Mouse (Mus musculus) neural tube, embryonic 13.5 days (tissue): Measurements from ENCODE around the gene Mpig6b. TPM values are rescaled to one million over a fixed set of nuclear protein-coding genes. Genes with fewer than 3 reads are reported as not detected.

ENCODE experiments used
- ATAC-seq: fragments of 200-750 bp; cut with Nextera tagmentation; 2 replicates; pipeline ENCODE4 v1.8.0; 2017; ENCODE audit warnings: low read depth, mild to moderate bottlenecking, moderate TSS enrichment, moderate library complexity
- H3K27ac ChIP-seq: fragments of 300-500 bp; sonication (generic); replicated peaks from 2 replicates; pipeline ENCODE4 v1.5.1; 2015; ENCODE audit warnings: moderate library complexity, mild to moderate bottlenecking, inconsistent platforms
- H3K27me3 ChIP-seq: fragments of 300-500 bp; sonication (generic); 2 replicates; pipeline ENCODE4 v1.6.1; 2015; ENCODE audit warnings: mild to moderate bottlenecking, inconsistent platforms
- H3K36me3 ChIP-seq: fragments of 300-500 bp; sonication (generic); 2 replicates; pipeline ENCODE4 v1.6.1; 2015; ENCODE audit warnings: mild to moderate bottlenecking, inconsistent platforms
- H3K4me1 ChIP-seq: fragments of 300-500 bp; sonication (generic); replicated peaks from 2 replicates; pipeline ENCODE4 v1.6.1; 2015; ENCODE audit warnings: inconsistent platforms
- H3K4me2 ChIP-seq: fragments of 300-500 bp; sonication (generic); 2 replicates; pipeline ENCODE4 v1.6.1; 2015; ENCODE audit warnings: inconsistent platforms, mild to moderate bottlenecking, moderate library complexity
- H3K4me3 ChIP-seq: fragments of 300-500 bp; sonication (generic); 2 replicates; pipeline ENCODE4 v1.5.1; 2015; ENCODE audit warnings: mild to moderate bottlenecking, inconsistent platforms
- H3K9ac ChIP-seq: fragments of 300-500 bp; sonication (generic); 2 replicates; pipeline ENCODE4 v1.6.1; 2015; ENCODE audit warnings: moderate library complexity, mild to moderate bottlenecking, inconsistent platforms
- H3K9me3 ChIP-seq: fragments of 300-500 bp; sonication (generic); 2 replicates; pipeline ENCODE4 v1.6.1; 2016; ENCODE audit warnings: inconsistent platforms
- WGBS: fragments of 180-500 bp; shearing (Covaris S2); methylation state at CpG from one replicate; pipeline ENCODE4 v1.1.7; 2015; 5-methylcytosine and 5-hydroxymethylcytosine counted together
- polyA plus RNA-seq: library from polyadenylated mRNA; unstranded; fragments of >200 nt; fragmentation: Nextera tagmentation; extraction: Ambion mirVana; gene quantifications from 2 replicates; pipeline ENCODE4 v1.2.1, GENCODE M21; 2015

Gene Mpig6b
- polyA plus RNA-seq, 1 experiment from 2014 or later: 0.38 TPM

DNA sequence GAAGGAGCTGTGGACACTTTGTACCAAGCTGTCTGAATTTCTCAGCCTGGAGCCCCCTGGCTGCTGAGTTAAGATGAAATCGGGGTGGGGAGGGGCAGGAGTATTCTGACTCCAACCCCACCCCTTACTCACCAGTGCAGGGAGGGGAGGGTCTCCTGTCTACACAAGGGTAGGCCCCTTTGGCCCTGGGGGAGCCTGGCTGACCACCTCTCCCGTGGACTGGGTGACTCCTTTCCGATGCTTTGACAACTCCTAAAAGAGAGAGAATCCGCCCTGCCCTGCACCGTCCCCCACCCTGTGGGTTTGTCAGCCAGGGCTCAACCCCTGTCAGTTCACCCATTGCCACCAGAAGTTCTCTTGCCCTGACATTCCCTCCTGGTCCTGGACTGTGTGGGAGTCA lies 39.8 kb downstream of the Mpig6b start:
- Histone ChIP-seq H3K27me3 (no peaks in the 10 kb centered on the region), H3K4me3 (no peak overlapping the region), H3K9ac (no peak overlapping the region), H3K9me3 (no peaks in the 10 kb centered on the region), H3K36me3 (no peaks in the 10 kb centered on the region), H3K4me1 (peaks cover 40% of the 10 kb centered on the region), H3K4me2 (no peak overlapping the region), H3K27ac (no peak overlapping the region)
- WGBS: 81% methylated on average over 5 of the region's 5 CpGs
- no peak for ATAC-seq

DNA sequence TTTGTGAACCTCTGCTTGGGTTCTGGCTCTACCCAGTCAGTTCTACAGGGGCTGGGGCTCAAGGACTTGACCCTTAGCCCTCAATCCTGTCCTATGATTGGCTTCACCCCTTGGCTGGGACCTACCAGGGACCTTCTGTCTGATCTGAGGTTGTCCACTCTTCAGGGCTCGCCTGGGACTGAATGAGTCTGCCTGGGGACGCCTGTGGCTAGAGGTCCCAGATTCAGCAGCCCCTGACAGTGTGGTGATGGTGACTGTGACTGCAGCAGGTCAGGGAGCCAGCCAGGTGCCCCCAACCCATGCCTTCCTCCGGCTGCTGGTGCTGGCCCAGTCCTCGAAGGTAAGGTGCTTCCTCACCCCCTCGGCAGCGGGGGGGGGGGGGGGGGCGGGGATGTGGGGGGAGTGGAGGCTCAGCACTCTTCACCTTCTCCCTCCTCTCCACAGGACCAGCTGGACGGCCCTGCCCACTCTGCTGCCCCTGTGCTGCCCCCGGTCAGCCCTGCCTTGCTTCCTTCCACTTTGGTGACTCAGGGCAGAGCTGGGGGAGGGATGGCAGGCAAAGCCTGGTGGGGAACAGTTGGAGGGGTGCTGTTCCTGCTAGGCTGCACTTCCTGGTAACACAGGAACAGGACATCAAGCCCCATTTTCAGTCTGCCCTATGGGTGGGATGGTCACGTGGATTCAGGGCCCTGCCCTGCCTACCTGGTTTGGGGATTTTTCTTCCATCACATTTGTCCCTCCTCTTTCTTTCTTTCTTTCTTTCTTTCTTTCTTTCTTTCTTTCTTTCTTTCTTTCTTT lies 41.1 kb downstream of the Mpig6b start:
- H3K27me3 ChIP-seq: no peaks in the 10 kb centered on the region
- H3K4me3 ChIP-seq: no peak overlapping the region
- peaks cover 43% of the 10 kb centered on the region for H3K4me1 ChIP-seq
- WGBS: 63% methylated on average over 7 of the region's 10 CpGs
- H3K27ac ChIP-seq: no peak overlapping the region
- no peak overlapping the region for H3K4me2 ChIP-seq
- H3K9me3 ChIP-seq: no peaks in the 10 kb centered on the region
- H3K36me3 ChIP-seq: no peaks in the 10 kb centered on the region
- no peak for ATAC-seq
- H3K9ac ChIP-seq: 0 out of 2 replicates have a peak overlapping the region, but pooled peaks have one; percentile 5

DNA sequence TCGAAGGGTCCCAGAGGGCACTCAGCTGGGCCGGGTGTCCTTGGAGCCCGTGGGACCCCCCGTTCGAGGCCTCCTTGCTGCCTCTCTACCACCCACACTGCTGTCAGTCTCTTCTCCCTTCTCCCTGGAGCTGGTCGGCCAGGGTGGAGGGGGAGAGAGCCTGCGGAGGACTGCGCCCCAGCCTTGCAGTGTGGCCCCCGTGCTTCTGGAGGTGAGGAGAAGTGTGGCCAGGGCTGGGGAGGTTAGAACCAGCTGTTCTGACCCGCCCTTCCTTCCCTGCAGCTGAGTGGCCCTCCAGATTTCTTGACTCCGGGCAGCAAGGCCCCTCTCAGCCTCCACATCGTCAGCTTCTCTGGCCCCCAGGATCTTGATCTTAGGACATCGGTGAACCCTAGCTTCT lies 41.7 kb downstream of the Mpig6b start:
- Histone ChIP-seq H3K9ac (0 out of 2 replicates have a peak overlapping the region, but pooled peaks have one; percentile 5), H3K4me2 (no peak overlapping the region), H3K27ac (no peak overlapping the region), H3K9me3 (no peaks in the 10 kb centered on the region), H3K27me3 (no peaks in the 10 kb centered on the region), H3K36me3 (no peaks in the 10 kb centered on the region), H3K4me1 (peaks cover 38% of the 10 kb centered on the region), H3K4me3 (no peak overlapping the region)
- ATAC-seq: no peak
- 85% methylated on average over 13 of the region's 13 CpGs for WGBS

DNA sequence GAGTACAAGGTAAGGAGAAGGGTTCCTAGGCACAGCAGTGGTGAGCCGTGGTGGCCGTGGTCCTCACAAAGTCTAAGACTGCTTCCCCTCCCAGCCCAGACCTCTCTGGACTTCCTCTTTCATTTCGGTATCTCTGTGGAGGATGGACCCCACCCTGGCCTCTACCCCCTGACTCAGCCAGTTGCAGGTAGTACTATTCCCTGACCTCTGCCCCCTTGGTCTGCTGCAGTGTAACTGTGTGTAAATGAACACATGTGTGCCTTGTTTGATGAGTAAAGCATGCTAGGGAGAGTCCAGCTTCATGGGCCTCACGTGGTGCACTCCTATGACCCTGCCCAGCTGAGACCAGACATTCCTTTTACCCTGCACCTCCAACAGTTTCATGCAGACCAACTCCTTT lies 42.2 kb downstream of the Mpig6b start:
- Histone ChIP-seq H3K4me1 (peaks cover 35% of the 10 kb centered on the region), H3K4me3 (no peak overlapping the region), H3K9me3 (no peaks in the 10 kb centered on the region), H3K4me2 (no peak overlapping the region), H3K9ac (no peak overlapping the region), H3K27ac (no peak overlapping the region), H3K36me3 (no peaks in the 10 kb centered on the region), H3K27me3 (no peaks in the 10 kb centered on the region)
- 75% methylated on average over 4 of the region's 4 CpGs for WGBS
- no peak for ATAC-seq

DNA sequence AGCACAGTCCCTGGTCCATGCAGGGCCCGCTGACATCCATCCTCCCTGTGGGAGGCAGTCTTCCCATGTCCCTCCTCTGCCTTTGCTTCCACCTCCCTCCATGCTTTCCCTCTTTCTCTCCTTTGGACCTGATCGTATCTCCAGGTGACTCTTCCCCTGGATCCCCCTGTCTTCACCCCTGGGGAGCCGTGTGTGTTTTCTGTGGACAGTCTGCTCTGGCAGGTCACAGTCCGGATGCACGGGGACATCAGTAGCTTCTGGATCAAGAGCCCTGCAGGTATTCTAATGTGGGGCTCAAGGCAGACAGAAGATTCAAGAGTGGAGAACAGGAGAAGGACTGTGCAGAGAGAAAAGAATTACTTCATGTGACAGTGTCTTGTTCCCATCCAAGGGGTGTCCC lies 42.8 kb downstream of the Mpig6b start:
- H3K4me2 ChIP-seq: no peak overlapping the region

DNA sequence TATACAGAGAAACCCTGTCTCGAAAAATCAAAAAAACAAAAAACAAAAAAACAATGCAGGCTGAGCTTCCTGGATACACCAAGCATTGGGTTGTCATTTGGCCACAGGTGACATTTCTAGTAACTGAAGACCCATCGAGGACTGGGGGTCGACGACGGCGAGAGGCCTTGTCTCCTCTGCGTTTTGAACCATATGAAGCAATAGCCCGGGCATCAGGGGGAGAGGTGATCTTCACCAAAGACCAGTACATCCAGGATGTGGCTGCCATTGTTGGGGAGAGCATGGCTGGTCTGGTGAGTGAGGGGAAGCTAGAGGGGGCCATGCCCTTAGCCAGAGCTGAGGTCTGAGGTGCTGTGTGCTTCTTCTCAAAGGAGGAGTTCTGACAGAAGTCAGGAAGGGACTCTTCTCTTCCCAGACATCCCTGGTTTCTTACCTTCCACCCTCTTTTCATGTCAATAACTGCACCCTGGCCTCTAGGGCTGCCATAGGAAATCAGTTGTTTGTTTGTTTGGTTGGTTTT lies 43.4 kb downstream of the Mpig6b start:
- H3K27ac ChIP-seq: no peak overlapping the region
- H3K4me2 ChIP-seq: no peak overlapping the region
- H3K27me3 ChIP-seq: no peaks in the 10 kb centered on the region
- ATAC-seq: no peak
- WGBS: 95% methylated on average over 8 of the region's 8 CpGs
- H3K4me3 ChIP-seq: no peak overlapping the region
- H3K9ac ChIP-seq: no peak overlapping the region
- peaks cover 26% of the 10 kb centered on the region for H3K4me1 ChIP-seq
- H3K36me3 ChIP-seq: 0 out of 2 replicates have a peak, but pooled peaks cover 4% of the 10 kb centered on the region
- no peaks in the 10 kb centered on the region for H3K9me3 ChIP-seq

More for the DNA sequence above, 42.8 kb downstream of the Mpig6b start:
- no peaks in the 10 kb centered on the region for H3K9me3 ChIP-seq
- peaks cover 31% of the 10 kb centered on the region for H3K4me1 ChIP-seq
- H3K27ac ChIP-seq: no peak overlapping the region
- no peak overlapping the region for H3K9ac ChIP-seq
- WGBS: 88% methylated on average over 5 of the region's 5 CpGs
- no peaks in the 10 kb centered on the region for H3K27me3 ChIP-seq
- ATAC-seq: no peak
- H3K4me3 ChIP-seq: no peak overlapping the region
- H3K36me3 ChIP-seq: no peaks in the 10 kb centered on the region

DNA sequence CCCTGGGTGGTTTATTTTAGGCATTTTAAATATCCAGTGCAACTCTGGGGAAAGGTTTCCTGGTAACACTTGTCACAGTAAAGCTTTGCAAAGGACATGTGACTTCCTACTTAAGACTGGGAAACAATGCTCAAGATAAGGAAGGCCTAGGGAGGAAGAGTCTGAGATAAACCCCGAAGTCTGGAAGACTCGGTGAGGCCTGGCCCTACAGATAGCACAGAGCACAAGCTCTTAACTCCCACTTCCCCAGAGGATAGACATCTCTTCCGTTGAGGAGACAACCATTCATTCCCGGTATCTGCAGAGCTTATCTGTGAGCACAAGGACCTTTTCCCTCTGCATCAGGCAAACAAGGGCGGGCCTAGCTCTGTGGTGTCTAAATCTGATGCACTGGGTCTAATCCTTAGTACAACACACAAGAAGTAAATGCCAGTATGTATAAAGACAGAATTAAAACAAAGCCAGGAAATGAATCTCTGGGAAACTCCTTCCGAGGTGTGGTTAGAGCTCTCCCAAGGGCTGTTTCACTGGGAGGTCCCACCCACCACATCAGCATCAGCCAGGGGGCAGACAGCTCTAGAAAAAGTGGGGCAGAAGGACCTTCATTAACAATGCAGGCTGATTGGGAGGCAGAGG lies 44.0 kb downstream of the Mpig6b start:
- ATAC-seq: no peak
- WGBS: 67% methylated on average over 6 of the region's 6 CpGs
- Histone ChIP-seq H3K9ac (no peak overlapping the region; the same call in 1 of the 2 replicates), H3K9me3 (no peaks in the 10 kb centered on the region), H3K36me3 (0 out of 2 replicates have a peak, but pooled peaks cover 10% of the 10 kb centered on the region), H3K27me3 (no peaks in the 10 kb centered on the region), H3K27ac (no peak overlapping the region; the same call in 1 of the 2 replicates), H3K4me2 (no peak overlapping the region), H3K4me3 (no peak overlapping the region), H3K4me1 (peaks cover 20% of the 10 kb centered on the region)

DNA sequence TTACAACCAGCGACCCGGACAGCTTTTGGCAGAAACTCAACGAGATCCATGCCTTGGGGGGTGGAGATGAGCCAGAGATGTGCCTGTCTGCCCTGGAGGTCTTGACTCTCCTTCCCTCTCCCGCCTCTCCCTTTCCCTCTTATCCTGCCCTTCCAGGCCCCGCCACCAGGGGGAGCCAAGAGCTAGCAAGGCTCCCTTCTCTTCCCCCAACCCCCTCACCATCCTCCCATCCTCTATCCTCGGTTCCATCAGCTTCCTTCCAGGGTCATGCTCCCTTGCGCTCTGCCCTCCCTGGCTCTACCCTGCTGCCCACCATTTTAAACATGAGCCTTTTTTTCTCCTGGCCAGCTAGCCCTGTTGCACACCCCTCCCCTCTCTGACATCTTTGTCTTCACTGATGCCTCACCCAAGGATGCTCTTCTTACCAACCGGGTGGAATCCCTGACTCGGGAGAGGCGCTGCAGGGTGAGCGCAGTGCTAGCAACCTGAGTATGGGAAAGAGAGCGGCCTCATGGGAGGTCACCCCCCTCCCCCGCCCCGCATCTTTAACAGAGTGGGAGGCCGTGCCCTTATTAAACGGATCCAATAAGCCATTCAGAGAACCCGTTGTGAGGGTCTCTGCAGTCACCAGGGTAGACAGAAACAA lies 44.7 kb downstream of the Mpig6b start:
- WGBS: 10% methylated on average over 17 of the region's 17 CpGs
- Histone ChIP-seq H3K9me3 (no peaks in the 10 kb centered on the region), H3K4me1 (peaks cover 23% of the 10 kb centered on the region), H3K4me2 (peak overlapping the region; percentile 25), H3K27ac (no peak overlapping the region; the same call in 1 of the 2 replicates), H3K27me3 (no peaks in the 10 kb centered on the region), H3K36me3 (peaks cover 15% of the 10 kb centered on the region), H3K9ac (peak overlapping the region; percentile 41), H3K4me3 (no peak overlapping the region)
- ATAC-seq: 0 out of 2 replicates have a peak, but pooled peaks have one; percentile 52

DNA sequence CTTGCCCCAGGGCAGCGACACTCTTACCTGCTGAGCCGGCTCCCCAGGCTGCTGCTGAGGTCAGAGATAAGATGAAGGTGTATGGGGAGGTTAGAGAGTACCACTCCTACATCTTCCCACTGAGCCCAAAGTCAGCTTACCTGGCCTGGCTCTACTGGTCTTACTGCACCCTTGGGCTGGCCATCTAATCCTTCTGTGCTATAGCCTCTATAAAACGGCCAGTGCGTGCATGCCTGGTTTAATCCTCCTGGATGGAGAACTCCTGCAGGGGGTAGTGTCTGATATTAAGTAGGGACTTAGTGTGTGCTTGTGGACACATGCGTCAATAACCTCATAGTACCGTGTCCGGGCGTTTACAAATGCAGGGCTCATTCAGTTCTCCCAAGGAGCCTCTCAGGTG lies 45.4 kb downstream of the Mpig6b start:
- WGBS: 93% methylated on average over 8 of the region's 8 CpGs
- Histone ChIP-seq H3K4me3 (no peak overlapping the region), H3K9ac (no peak overlapping the region), H3K36me3 (peaks cover 22% of the 10 kb centered on the region), H3K4me2 (no peak overlapping the region), H3K4me1 (peaks cover 21% of the 10 kb centered on the region), H3K27me3 (no peaks in the 10 kb centered on the region), H3K27ac (no peak overlapping the region), H3K9me3 (no peaks in the 10 kb centered on the region)
- no peak for ATAC-seq

DNA sequence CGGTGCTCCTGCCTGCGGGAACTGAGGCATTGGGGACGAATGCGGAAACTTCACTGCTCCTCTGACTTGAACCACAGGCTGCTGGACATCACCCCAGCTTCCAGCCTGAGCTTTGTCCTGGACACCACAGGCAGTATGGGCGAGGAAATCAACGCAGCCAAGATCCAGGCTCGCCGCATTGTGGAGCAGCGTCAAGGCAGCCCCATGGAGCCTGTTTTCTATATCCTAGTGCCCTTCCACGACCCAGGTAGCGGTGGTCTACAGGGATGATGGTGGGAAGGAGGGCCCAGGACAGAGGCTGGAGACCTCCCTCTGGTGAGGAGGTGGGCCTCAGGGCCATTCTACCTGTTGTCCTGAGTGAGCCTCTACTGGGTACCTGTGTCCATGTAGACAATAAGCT lies 46.1 kb downstream of the Mpig6b start:
- no peaks in the 10 kb centered on the region for H3K27me3 ChIP-seq
- no peaks in the 10 kb centered on the region for H3K9me3 ChIP-seq
- H3K4me3 ChIP-seq: no peak overlapping the region
- no peak overlapping the region for H3K27ac ChIP-seq
- no peak overlapping the region for H3K4me2 ChIP-seq
- H3K36me3 ChIP-seq: peaks cover 29% of the 10 kb centered on the region
- WGBS: 75% methylated on average over 11 of the region's 11 CpGs
- peaks cover 21% of the 10 kb centered on the region for H3K4me1 ChIP-seq
- H3K9ac ChIP-seq: no peak overlapping the region
- no peak for ATAC-seq

DNA sequence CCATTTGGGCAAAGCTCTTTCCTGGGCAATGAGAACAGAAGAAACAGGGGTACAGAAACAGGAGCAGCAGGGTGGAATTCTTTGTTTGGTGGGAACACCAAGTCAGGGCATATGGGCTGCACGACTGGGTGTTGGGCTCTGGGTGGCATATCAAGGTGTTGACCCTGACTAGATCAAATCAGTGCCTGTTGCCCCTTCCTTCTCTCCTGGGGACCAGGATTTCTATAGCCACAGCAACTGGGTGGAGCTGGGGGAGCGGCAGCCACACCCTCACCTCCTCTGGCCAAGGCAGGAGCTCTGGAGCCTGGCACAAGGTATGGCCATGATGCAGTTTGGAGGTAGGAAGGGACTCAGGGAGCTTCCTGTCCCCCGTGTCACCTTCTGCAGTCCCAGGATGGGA lies 47.8 kb downstream of the Mpig6b start:
- Histone ChIP-seq H3K4me3 (no peak overlapping the region), H3K9ac (no peak overlapping the region), H3K9me3 (no peaks in the 10 kb centered on the region), H3K36me3 (peaks cover 46% of the 10 kb centered on the region), H3K4me1 (peaks cover 21% of the 10 kb centered on the region), H3K27ac (no peak overlapping the region), H3K27me3 (no peaks in the 10 kb centered on the region), H3K4me2 (no peak overlapping the region)
- ATAC-seq: no peak
- WGBS: 82% methylated on average over 3 of the region's 3 CpGs

DNA sequence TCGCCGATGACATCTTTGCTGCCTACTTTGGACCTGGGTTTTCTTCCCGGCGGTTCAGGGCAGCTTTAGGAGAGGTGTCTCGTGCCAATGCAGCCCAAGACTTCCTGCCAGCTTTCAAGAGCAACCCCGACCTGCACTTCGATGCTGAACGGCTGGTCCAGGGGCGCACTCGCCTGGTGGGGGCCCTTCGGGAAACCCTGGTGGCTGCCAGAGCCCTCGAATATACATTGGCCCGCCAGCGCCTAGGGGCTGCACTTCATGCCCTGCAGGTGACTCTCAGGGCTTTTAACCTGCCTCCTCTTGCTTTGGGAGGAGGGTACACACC lies 48.3 kb downstream of the Mpig6b start:
- H3K27ac ChIP-seq: no peak overlapping the region
- no peaks in the 10 kb centered on the region for H3K27me3 ChIP-seq
- H3K9ac ChIP-seq: no peak overlapping the region
- peaks cover 51% of the 10 kb centered on the region for H3K36me3 ChIP-seq
- no peaks in the 10 kb centered on the region for H3K9me3 ChIP-seq
- no peak overlapping the region for H3K4me3 ChIP-seq
- peaks cover 21% of the 10 kb centered on the region for H3K4me1 ChIP-seq
- 75% methylated on average over 14 of the region's 14 CpGs for WGBS
- no peak for ATAC-seq
- no peak overlapping the region for H3K4me2 ChIP-seq
